Mouse (Mus musculus) brain, embryonic 14.5 days (tissue): ENCODE measurements around the gene Dnase2a.

Experiments used
- CTCF ChIP-seq: fragments of 200-500 bp; IDR thresholded peaks from 2 replicates; pipeline ENCODE4 v1.5.1; 2012; ENCODE audit warnings: inconsistent platforms, mild to moderate bottlenecking, moderate library complexity, borderline replicate concordance; ENCODE audit not compliant: insufficient read depth, insufficient read length; ENCODE audit errors: extremely low read depth
- POLR2A ChIP-seq: fragments of 200-500 bp; IDR thresholded peaks from 2 replicates; pipeline ENCODE4 v1.6.1; 2012; ENCODE audit warnings: mild to moderate bottlenecking, inconsistent platforms, borderline replicate concordance; ENCODE audit not compliant: poor library complexity, insufficient read depth, insufficient read length, severe bottlenecking; ENCODE audit errors: extremely low read depth

- TF ChIP-seq CTCF (no peak), POLR2A (no peak)
Observed at GRCm38 (mm10) chr8:84910551-84910950, 2.2 kb downstream of the Dnase2a start.
